Mouse (Mus musculus): ENCODE measurements around the gene Hnf4a. TPM values are rescaled to one million over a fixed set of nuclear protein-coding genes. Genes with fewer than 3 reads are reported as not detected.

Gene Hnf4a
- polyA plus RNA-seq, 1 experiment from 2014 or later = not detected

- Histone ChIP-seq H3K27ac (no peak overlapping the region), H3K9ac (no peak overlapping the region), H3K4me1 (peaks cover 9% of the 10 kb centered on the region), H3K4me3 (no peak overlapping the region), H3K36me3 (peaks cover 30% of the 10 kb centered on the region), H3K4me2 (no peak overlapping the region), H3K9me3 (no peaks in the 10 kb centered on the region), H3K27me3 (no peaks in the 10 kb centered on the region)
- 91% methylated on average over 6 of the region's 6 CpGs for WGBS
- no peak for ATAC-seq (ENCODE audit: insufficient number of reproducible peaks, insufficient read depth, low FRiP score, low TSS enrichment, low read depth)
These were observed 37.7 kb upstream of the Hnf4a start for GRCm38 (mm10) chr2:163468866-163469265.

- WGBS = 92% methylated on average over 15 of the region's 15 CpGs
- no peak overlapping the region for H3K4me2 ChIP-seq
- H3K4me3 ChIP-seq = no peak overlapping the region
- H3K4me1 ChIP-seq = peaks cover 9% of the 10 kb centered on the region
- H3K27ac ChIP-seq = no peak overlapping the region
- no peaks in the 10 kb centered on the region for H3K27me3 ChIP-seq
- peaks cover 30% of the 10 kb centered on the region for H3K36me3 ChIP-seq
- no peaks in the 10 kb centered on the region for H3K9me3 ChIP-seq
- no peak for ATAC-seq (ENCODE audit: insufficient number of reproducible peaks, insufficient read depth, low FRiP score, low TSS enrichment, low read depth)
- H3K9ac ChIP-seq = no peak overlapping the region
These were observed 36.9 kb upstream of the Hnf4a start for GRCm38 (mm10) chr2:163469711-163470110.

- peak overlapping the region; percentile 89 for H3K9ac ChIP-seq
- WGBS = 81% methylated on average over 3 of the region's 3 CpGs
- peak overlapping the region; percentile 85 for H3K4me2 ChIP-seq
- ATAC-seq (ENCODE audit: insufficient number of reproducible peaks, insufficient read depth, low FRiP score, low TSS enrichment, low read depth) = no peak
- no peak overlapping the region for H3K27ac ChIP-seq
- no peaks in the 10 kb centered on the region for H3K9me3 ChIP-seq
- H3K4me3 ChIP-seq = peak overlapping the region; percentile 89
- H3K4me1 ChIP-seq = peaks cover 9% of the 10 kb centered on the region
- H3K36me3 ChIP-seq = peaks cover 30% of the 10 kb centered on the region
- no peaks in the 10 kb centered on the region for H3K27me3 ChIP-seq
These were observed 35.5 kb upstream of the Hnf4a start for GRCm38 (mm10) chr2:163471136-163471535.

- WGBS = 5% methylated on average over 36 of the region's 36 CpGs
- peaks cover 25% of the 10 kb centered on the region for H3K36me3 ChIP-seq
- no peak overlapping the region for H3K27ac ChIP-seq
- no peaks in the 10 kb centered on the region for H3K9me3 ChIP-seq
- ATAC-seq (ENCODE audit: insufficient number of reproducible peaks, insufficient read depth, low FRiP score, low TSS enrichment, low read depth) = peak; percentile 6; the same call in 1 of the 2 replicates
- peak overlapping the region; percentile 89 for H3K4me3 ChIP-seq
- peak overlapping the region; percentile 85 for H3K4me2 ChIP-seq
- peaks cover 9% of the 10 kb centered on the region for H3K4me1 ChIP-seq
- H3K9ac ChIP-seq = peak overlapping the region; percentile 89
- no peaks in the 10 kb centered on the region for H3K27me3 ChIP-seq
These were observed 34.7 kb upstream of the Hnf4a start for GRCm38 (mm10) chr2:163471710-163472465.

GRCm38 (mm10) chr2:163472466-163472851 is 34.1 kb upstream of the Hnf4a start, which contains the start of gene Fitm2:
Gene Fitm2, minus strand, starts transcription at chr2:163472629.
- peak within 1 kb of the TSS; percentile 89 for H3K9ac ChIP-seq
- peak within 1 kb of the TSS; percentile 85 for H3K4me2 ChIP-seq
- H3K4me1 ChIP-seq = peaks cover 9% of the 10 kb centered on the region
- no peaks in the 10 kb centered on the region for H3K9me3 ChIP-seq
- peak within 1 kb of the TSS; percentile 89 for H3K4me3 ChIP-seq
- under 1% methylated on average over 30 of the region's 30 CpGs for WGBS
- H3K36me3 ChIP-seq = peaks cover 24% of the 10 kb centered on the region
- peak; percentile 92 for ATAC-seq (ENCODE audit: insufficient number of reproducible peaks, insufficient read depth, low FRiP score, low TSS enrichment, low read depth)
- H3K27me3 ChIP-seq = no peaks in the 10 kb centered on the region
- no peak within 1 kb of the TSS for H3K27ac ChIP-seq

GRCm38 (mm10) chr2:163480191-163480825 is 26.3 kb upstream of the Hnf4a start:
- Histone ChIP-seq H3K4me1 (peaks cover 8% of the 10 kb centered on the region), H3K4me2 (no peak overlapping the region), H3K27ac (no peak overlapping the region), H3K4me3 (no peak overlapping the region), H3K9me3 (no peaks in the 10 kb centered on the region), H3K9ac (no peak overlapping the region), H3K27me3 (peaks cover 38% of the 10 kb centered on the region), H3K36me3 (no peaks in the 10 kb centered on the region)
- ATAC-seq (ENCODE audit: insufficient number of reproducible peaks, insufficient read depth, low FRiP score, low TSS enrichment, low read depth) = no peak
- 52% methylated on average over 18 of the region's 18 CpGs for WGBS

GRCm38 (mm10) chr2:163481539-163482029 is 25.0 kb upstream of the Hnf4a start:
- Histone ChIP-seq H3K4me3 (peak overlapping the region; percentile 23), H3K4me1 (peaks cover 8% of the 10 kb centered on the region), H3K27me3 (peaks cover 38% of the 10 kb centered on the region), H3K9ac (0 out of 2 replicates have a peak overlapping the region, but pooled peaks have one; percentile 40), H3K9me3 (no peaks in the 10 kb centered on the region), H3K36me3 (no peaks in the 10 kb centered on the region), H3K27ac (no peak overlapping the region), H3K4me2 (peak overlapping the region; percentile 50)
- 2% methylated on average over 21 of the region's 21 CpGs for WGBS
- no peak for ATAC-seq (ENCODE audit: insufficient number of reproducible peaks, insufficient read depth, low FRiP score, low TSS enrichment, low read depth)

- H3K4me2 ChIP-seq = no peak overlapping the region
- no peaks in the 10 kb centered on the region for H3K4me1 ChIP-seq
- H3K36me3 ChIP-seq = no peaks in the 10 kb centered on the region
- H3K9ac ChIP-seq = no peak overlapping the region
- no peaks in the 10 kb centered on the region for H3K9me3 ChIP-seq
- H3K4me3 ChIP-seq = no peak overlapping the region
- H3K27me3 ChIP-seq = peaks cover 18% of the 10 kb centered on the region
- WGBS = 88% methylated on average over 3 of the region's 3 CpGs
- ATAC-seq (ENCODE audit: insufficient number of reproducible peaks, insufficient read depth, low FRiP score, low TSS enrichment, low read depth) = no peak
- H3K27ac ChIP-seq = no peak overlapping the region
These were observed 19.2 kb upstream of the Hnf4a start for GRCm38 (mm10) chr2:163487360-163487759.

GRCm38 (mm10) chr2:163489725-163490291 is 16.8 kb upstream of the Hnf4a start:
- Histone ChIP-seq H3K4me2 (no peak overlapping the region), H3K4me3 (no peak overlapping the region), H3K4me1 (no peaks in the 10 kb centered on the region), H3K27ac (no peak overlapping the region), H3K36me3 (no peaks in the 10 kb centered on the region), H3K27me3 (0 out of 2 replicates have a peak, but pooled peaks cover 4% of the 10 kb centered on the region), H3K9ac (no peak overlapping the region), H3K9me3 (no peaks in the 10 kb centered on the region)
- no peak for ATAC-seq (ENCODE audit: insufficient number of reproducible peaks, insufficient read depth, low FRiP score, low TSS enrichment, low read depth)
- WGBS = 57% methylated on average over 5 of the region's 5 CpGs

- H3K4me3 ChIP-seq = no peak overlapping the region
- H3K9ac ChIP-seq = no peak overlapping the region
- no peak overlapping the region for H3K4me2 ChIP-seq
- 0 out of 2 replicates have a peak, but pooled peaks cover 4% of the 10 kb centered on the region for H3K27me3 ChIP-seq
- no peaks in the 10 kb centered on the region for H3K4me1 ChIP-seq
- ATAC-seq (ENCODE audit: insufficient number of reproducible peaks, insufficient read depth, low FRiP score, low TSS enrichment, low read depth) = no peak
- H3K9me3 ChIP-seq = no peaks in the 10 kb centered on the region
- whole genome bisulfite sequencing = 88% methylated on average over 17 of the region's 17 CpGs
- no peak overlapping the region for H3K27ac ChIP-seq
- H3K36me3 ChIP-seq = no peaks in the 10 kb centered on the region
These were observed 16.0 kb upstream of the Hnf4a start for GRCm38 (mm10) chr2:163490656-163491055.

GRCm38 (mm10) chr2:163491351-163491750 is 15.3 kb upstream of the Hnf4a start:
- no peaks in the 10 kb centered on the region for H3K9me3 ChIP-seq
- H3K4me3 ChIP-seq = no peak overlapping the region
- no peak overlapping the region for H3K27ac ChIP-seq
- H3K9ac ChIP-seq = no peak overlapping the region
- 68% methylated on average over 7 of the region's 7 CpGs for WGBS
- H3K4me2 ChIP-seq = no peak overlapping the region
- H3K4me1 ChIP-seq = no peaks in the 10 kb centered on the region
- no peaks in the 10 kb centered on the region for H3K36me3 ChIP-seq
- no peak for ATAC-seq (ENCODE audit: insufficient number of reproducible peaks, insufficient read depth, low FRiP score, low TSS enrichment, low read depth)
- 0 out of 2 replicates have a peak, but pooled peaks cover 4% of the 10 kb centered on the region for H3K27me3 ChIP-seq
